ENCODE assay signal across 8 mouse cellular contexts in genomic region chr17:29886061-29886460, GRCm38 (mm10).
DNase-seq lines count a peak whose midpoint lies in the region; ATAC-seq lines count a peak whose summit lies in the region.

No protein-coding gene starts in this region.

- H3K27me3 ChIP-seq in embryonic facial prominence, embryonic 11.5 days (ENCODE audit: control insufficient read depth, insufficient read depth, low read length), result peaks cover 50% of the 10 kb centered on the region
- peaks cover 35% of the 10 kb centered on the region for H3K27me3 ChIP-seq in heart, embryonic 16.5 days (ENCODE audit: control insufficient read depth, insufficient read depth, low read length)
- H3K27me3 ChIP-seq in limb, embryonic 11.5 days (ENCODE audit: control insufficient read depth, insufficient read depth, low read length), result peaks cover 46% of the 10 kb centered on the region

- H3K9me3 ChIP-seq in embryonic facial prominence, embryonic 11.5 days (replicated peaks; ENCODE audit: control insufficient read depth, low read length), result no peaks in the 10 kb centered on the region
- no peaks in the 10 kb centered on the region for H3K9me3 ChIP-seq in heart, embryonic 16.5 days (replicated peaks; ENCODE audit: control insufficient read depth, low read length)
- no peaks in the 10 kb centered on the region for H3K9me3 ChIP-seq in limb, embryonic 11.5 days (ENCODE audit: control insufficient read depth, low read length)

- WGBS in embryonic facial prominence, embryonic 11.5 days, result 3% methylated on average over 4 of the region's 4 CpGs
- WGBS in heart, embryonic 16.5 days, result 8% methylated on average over 4 of the region's 4 CpGs
- WGBS in limb, embryonic 11.5 days, result 6% methylated on average over 4 of the region's 4 CpGs

- H3K4me3 ChIP-seq in embryonic facial prominence, embryonic 11.5 days (ENCODE audit: low read depth, low read length), result peak overlapping the region; percentile 61
- H3K4me3 ChIP-seq in heart, embryonic 16.5 days (ENCODE audit: low read length), result peak overlapping the region; percentile 75
- peak overlapping the region; percentile 54 for H3K4me3 ChIP-seq in limb, embryonic 11.5 days (ENCODE audit: low read depth, low read length)

- peaks cover 10% of the 10 kb centered on the region for H3K4me1 ChIP-seq in embryonic facial prominence, embryonic 11.5 days (ENCODE audit: control insufficient read depth, insufficient read depth, low read length)
- H3K4me1 ChIP-seq in heart, embryonic 16.5 days (ENCODE audit: control insufficient read depth, insufficient read depth, low read length), result peaks cover 19% of the 10 kb centered on the region
- H3K4me1 ChIP-seq in limb, embryonic 11.5 days (ENCODE audit: control insufficient read depth, insufficient read depth, low read length), result peaks cover 24% of the 10 kb centered on the region

- peak overlapping the region; percentile 54 for H3K9ac ChIP-seq in embryonic facial prominence, embryonic 11.5 days (replicated peaks; ENCODE audit: low read length)
- H3K9ac ChIP-seq in heart, embryonic 16.5 days (ENCODE audit: low read length), result peak overlapping the region; percentile 83
- H3K9ac ChIP-seq in limb, embryonic 11.5 days (ENCODE audit: low read length), result peak overlapping the region; percentile 76; the same call in 1 of the 2 replicates

- peak overlapping the region; percentile 89 for H3K4me2 ChIP-seq in embryonic facial prominence, embryonic 11.5 days (ENCODE audit: low read depth, low read length)
- peak overlapping the region; percentile 98 for H3K4me2 ChIP-seq in heart, embryonic 16.5 days (ENCODE audit: low read depth, low read length)
- peak overlapping the region; percentile 100 for H3K4me2 ChIP-seq in limb, embryonic 11.5 days (ENCODE audit: low read depth, severe bottlenecking)

- peak; percentile 95 for DNase-seq in left cerebral cortex, postnatal 4 days
- no peak for DNase-seq in left cerebral cortex, postnatal 36 days (ENCODE audit: low spot score in 2 of 2)
- no peak for DNase-seq in embryonic facial prominence, embryonic 11.5 days (ENCODE audit: low spot score)
- no peak for DNase-seq in limb, embryonic 11.5 days (ENCODE audit: low spot score)
- peak; percentile 87 for DNase-seq in retina, postnatal 1 day
- no peak for DNase-seq in embryo, embryonic 9.5 days (ENCODE audit: extremely low spot score)
- DNase-seq in adrenal gland, adult 18-20 months (ENCODE audit: low spot score in 2 of 2), result no peak

- ATAC-seq in embryonic facial prominence, embryonic 11.5 days (replicated peaks; ENCODE audit: insufficient number of reproducible peaks, low FRiP score, low TSS enrichment, low read depth), result no peak
- no peak for ATAC-seq in heart, embryonic 16.5 days (replicated peaks; ENCODE audit: extremely low read depth, insufficient read depth, low FRiP score)
- no peak for ATAC-seq in limb, embryonic 11.5 days (ENCODE audit: insufficient number of reproducible peaks, low FRiP score, low TSS enrichment, low read depth)

- intact Hi-C loops in left cerebral cortex, postnatal 4 days (cut with DNase I), result loop anchor here (5.0 to 10.0 kb wide), 2 partner anchors 271 to 571 kb away; partner anchors contain the start of genes Gm28043 and Rnf8
- intact Hi-C loops in left cerebral cortex, postnatal 36 days (cut with DNase I), result loop anchor here (5.0 kb wide), 4 partner anchors 91 to 571 kb away; partner anchors contain the start of gene Zfand3

- H3K36me3 ChIP-seq in embryonic facial prominence, embryonic 11.5 days (replicated peaks; ENCODE audit: control insufficient read depth, insufficient read depth, low read depth, low read length), result no peaks in the 10 kb centered on the region
- no peaks in the 10 kb centered on the region for H3K36me3 ChIP-seq in heart, embryonic 16.5 days (ENCODE audit: control insufficient read depth, insufficient read depth)
- H3K36me3 ChIP-seq in limb, embryonic 11.5 days (ENCODE audit: control insufficient read depth, insufficient read depth, low read length), result no peaks in the 10 kb centered on the region

- H3K27ac ChIP-seq in embryonic facial prominence, embryonic 11.5 days (replicated peaks; ENCODE audit: low read depth, low read length), result no peak overlapping the region
- H3K27ac ChIP-seq in heart, embryonic 16.5 days (ENCODE audit: low read length), result no peak overlapping the region
- H3K27ac ChIP-seq in limb, embryonic 11.5 days (replicated peaks; ENCODE audit: low read depth, low read length), result no peak overlapping the region

Comparison
In these comparisons a context has a peak if more than half of its experiments do, and no peak if none do; other contexts are left out.
1. DNase-seq: peak in left cerebral cortex, postnatal 4 days (single experiment) and retina, postnatal 1 day (single experiment); none in left cerebral cortex, postnatal 36 days (0 of 2), embryonic facial prominence, embryonic 11.5 days (single experiment), limb, embryonic 11.5 days (single experiment), embryo, embryonic 9.5 days (single experiment) and adrenal gland, adult 18-20 months (0 of 2).
2. Peak in every context shown above with its lines, with median percentiles within 50 percentile points of each other: H3K4me2 ChIP-seq, H3K4me3 ChIP-seq and H3K9ac ChIP-seq.